Mouse (Mus musculus): ENCODE data around the gene Sox10.

DNA sequence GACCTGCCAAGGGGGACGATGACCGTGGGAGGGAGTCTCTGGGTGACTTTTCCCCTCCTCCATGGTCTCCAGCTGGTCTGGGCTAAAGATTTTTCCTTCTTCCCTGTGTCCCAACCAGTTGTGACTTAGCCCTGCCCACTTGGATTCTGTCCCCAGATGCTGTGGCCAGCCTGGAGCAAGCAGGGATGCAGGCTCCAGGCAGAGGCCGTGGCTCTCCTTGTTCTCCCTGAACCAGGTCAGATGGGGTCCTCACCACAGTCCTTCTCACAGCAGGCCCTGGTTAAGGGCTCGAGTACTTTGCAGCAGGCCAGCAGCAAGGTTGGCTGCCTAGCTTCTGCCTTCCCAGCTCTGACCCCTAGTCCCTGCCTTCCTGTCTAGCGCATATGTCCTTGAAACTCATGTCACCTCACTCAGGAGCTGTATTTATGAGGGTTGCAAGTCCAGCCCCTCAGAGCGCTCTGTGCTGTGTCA, 31.8 kb downstream of the Sox10 start:
- TF ChIP-seq CTCF (IDR thresholded peaks at IDR 0.05; ENCODE audit: low read depth), result no peak
- no peak for TF ChIP-seq EP300 (IDR thresholded peaks at IDR 0.05; ENCODE audit: low read depth)
